Mouse (Mus musculus): ENCODE measurements at regions not wholly inside any gene's neighbourhood (a gene's known extent, or its start where the extent isn't known, plus 50 kb on each side); places are given as distances from the start of the nearest gene placed in this dataset.

- Histone ChIP-seq H3K9me3 (replicated peaks; ENCODE audit: control insufficient read depth, low read length) (no peaks in the 10 kb centered on the region), H3K4me3 (ENCODE audit: low read depth, low read length) (no peak overlapping the region), H3K27ac (ENCODE audit: low read depth) (no peak overlapping the region), H3K4me1 (ENCODE audit: control insufficient read depth, insufficient read depth) (no peaks in the 10 kb centered on the region), H3K36me3 (replicated peaks; ENCODE audit: control insufficient read depth, insufficient read depth, low read length) (no peaks in the 10 kb centered on the region), H3K4me2 (ENCODE audit: low read depth, low read length) (no peak overlapping the region), H3K9ac (replicated peaks; ENCODE audit: low read depth, low read length) (no peak overlapping the region), H3K27me3 (ENCODE audit: control insufficient read depth, insufficient read depth, low read length) (no peaks in the 10 kb centered on the region)
- TF ChIP-seq EP300 (IDR thresholded peaks at IDR 0.05; ENCODE audit: low read depth) (no peak), CTCF (IDR thresholded peaks at IDR 0.05; ENCODE audit: low read depth) (no peak)
- ATAC-seq (ENCODE audit: insufficient read depth, low read depth) (no peak), DNase-seq (ENCODE audit: low spot score) (no peak)
- 72% methylated on average over 12 of the region's 12 CpGs for WGBS
Observed at GRCm38 (mm10) chr6:33173606-33174005, 75.3 kb upstream of the Exoc4 start.

GRCm38 (mm10) chr6:33174616-33175015 lies 74.3 kb upstream of the Exoc4 start:
- WGBS, result 54% methylated on average over 6 of the region's 6 CpGs
- TF ChIP-seq CTCF (IDR thresholded peaks at IDR 0.05; ENCODE audit: low read depth) (peak; percentile 28), EP300 (IDR thresholded peaks at IDR 0.05; ENCODE audit: low read depth) (no peak)
- no peak overlapping the region for H3K27ac ChIP-seq (ENCODE audit: low read depth)
- ATAC-seq (ENCODE audit: insufficient read depth, low read depth) (no peak), DNase-seq (ENCODE audit: low spot score) (no peak)
- no peaks in the 10 kb centered on the region for H3K9me3 ChIP-seq (replicated peaks; ENCODE audit: control insufficient read depth, low read length)
- H3K4me1 ChIP-seq (ENCODE audit: control insufficient read depth, insufficient read depth), result no peaks in the 10 kb centered on the region
- H3K36me3 ChIP-seq (replicated peaks; ENCODE audit: control insufficient read depth, insufficient read depth, low read length), result no peaks in the 10 kb centered on the region
- H3K27me3 ChIP-seq (ENCODE audit: control insufficient read depth, insufficient read depth, low read length), result no peaks in the 10 kb centered on the region
- no peak overlapping the region for H3K9ac ChIP-seq (replicated peaks; ENCODE audit: low read depth, low read length)
- no peak overlapping the region for H3K4me2 ChIP-seq (ENCODE audit: low read depth, low read length)
- H3K4me3 ChIP-seq (ENCODE audit: low read depth, low read length), result no peak overlapping the region

- no peak overlapping the region for H3K27ac ChIP-seq (ENCODE audit: low read depth)
- no peak for ATAC-seq (ENCODE audit: insufficient read depth, low read depth)
- H3K36me3 ChIP-seq (replicated peaks; ENCODE audit: control insufficient read depth, insufficient read depth, low read length), result no peaks in the 10 kb centered on the region
- H3K4me3 ChIP-seq (ENCODE audit: low read depth, low read length), result no peak overlapping the region
- H3K27me3 ChIP-seq (ENCODE audit: control insufficient read depth, insufficient read depth, low read length), result no peaks in the 10 kb centered on the region
- H3K9me3 ChIP-seq (replicated peaks; ENCODE audit: control insufficient read depth, low read length), result no peaks in the 10 kb centered on the region
- TF ChIP-seq EP300 (IDR thresholded peaks at IDR 0.05; ENCODE audit: low read depth) (no peak), CTCF (IDR thresholded peaks at IDR 0.05; ENCODE audit: low read depth) (no peak)
- no peak for DNase-seq (ENCODE audit: low spot score)
- no peak overlapping the region for H3K9ac ChIP-seq (replicated peaks; ENCODE audit: low read depth, low read length)
- 60% methylated on average over 11 of the region's 11 CpGs for WGBS
- H3K4me1 ChIP-seq (ENCODE audit: control insufficient read depth, insufficient read depth), result no peaks in the 10 kb centered on the region
- H3K4me2 ChIP-seq (ENCODE audit: low read depth, low read length), result no peak overlapping the region
Observed at GRCm38 (mm10) chr6:33189521-33190246, 59.2 kb upstream of the Exoc4 start.

- Histone ChIP-seq H3K27me3 (ENCODE audit: control insufficient read depth, insufficient read depth, low read length) (no peaks in the 10 kb centered on the region), H3K4me3 (ENCODE audit: low read depth, low read length) (no peak overlapping the region), H3K36me3 (replicated peaks; ENCODE audit: control insufficient read depth, insufficient read depth, low read length) (no peaks in the 10 kb centered on the region), H3K9ac (replicated peaks; ENCODE audit: low read depth, low read length) (no peak overlapping the region), H3K4me2 (ENCODE audit: low read depth, low read length) (no peak overlapping the region), H3K9me3 (replicated peaks; ENCODE audit: control insufficient read depth, low read length) (no peaks in the 10 kb centered on the region), H3K27ac (ENCODE audit: low read depth) (no peak overlapping the region), H3K4me1 (ENCODE audit: control insufficient read depth, insufficient read depth) (no peaks in the 10 kb centered on the region)
- 62% methylated on average over 3 of the region's 3 CpGs for WGBS
- ATAC-seq (ENCODE audit: insufficient read depth, low read depth), result no peak
- no peak for DNase-seq (ENCODE audit: low spot score)
- TF ChIP-seq CTCF (IDR thresholded peaks at IDR 0.05; ENCODE audit: low read depth) (no peak), EP300 (IDR thresholded peaks at IDR 0.05; ENCODE audit: low read depth) (no peak)
Observed at GRCm38 (mm10) chr6:33193823-33194222, 55.1 kb upstream of the Exoc4 start.

Data from heart, postnatal 0 days (tissue).